Mouse (Mus musculus): Measurements from ENCODE around the gene Gm5678. TPM values are rescaled to one million over a fixed set of nuclear protein-coding genes. Genes with fewer than 3 reads are reported as not detected.

Gm5678 gene
- polyA plus RNA-seq, 1 experiment from 2014 or later: not detected

DNA sequence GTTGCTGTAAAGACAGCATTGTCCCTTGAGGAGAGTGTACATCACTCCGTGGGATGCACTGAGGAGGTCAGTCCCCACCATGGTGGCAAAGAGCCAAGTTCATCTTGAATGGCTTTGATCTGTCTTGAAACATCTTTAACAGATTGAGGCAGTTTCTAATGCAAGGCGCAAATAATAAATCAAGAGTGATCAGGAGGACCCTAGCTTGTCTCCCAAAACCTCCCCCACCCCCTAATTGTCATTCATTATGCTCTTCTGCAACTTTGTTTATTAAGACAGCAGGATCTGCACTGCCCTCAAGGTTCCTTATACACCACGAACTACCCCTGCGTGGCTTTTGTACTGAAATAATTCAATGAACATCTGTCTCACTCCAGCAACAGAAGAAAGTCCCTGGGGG lies 22.3 kb upstream of the Gm5678 start, which contains the start of gene Cbr1:
Cbr1 (plus strand) TSS at position 301 of the 400 bp plus-strand sequence.
- WGBS: 76% methylated on average over 4 of the region's 4 CpGs
- no peak for ATAC-seq
- peaks cover 3% of the 10 kb centered on the region for H3K4me1 ChIP-seq (replicated peaks; ENCODE audit: control insufficient read depth, insufficient read depth, low read length)
- peaks cover 6% of the 10 kb centered on the region; the same call in 1 of the 2 replicates for H3K36me3 ChIP-seq (ENCODE audit: control insufficient read depth, insufficient read depth)
- no peaks in the 10 kb centered on the region for H3K9me3 ChIP-seq (ENCODE audit: control insufficient read depth)
- H3K4me3 ChIP-seq (ENCODE audit: low read depth, low read length): peak within 1 kb of the TSS; percentile 42; the same call in 1 of the 2 replicates
- H3K27me3 ChIP-seq (replicated peaks; ENCODE audit: control insufficient read depth, insufficient read depth, low read length): no peaks in the 10 kb centered on the region
- no peak within 1 kb of the TSS for H3K9ac ChIP-seq (ENCODE audit: low read depth, low read length)
- H3K4me2 ChIP-seq (replicated peaks; ENCODE audit: low read depth): peak within 1 kb of the TSS; percentile 89
- no peak for TF ChIP-seq CTCF (IDR thresholded peaks at IDR 0.05; ENCODE audit: low read depth)
- H3K27ac ChIP-seq (ENCODE audit: low read depth, low read length): no peak within 1 kb of the TSS

DNA sequence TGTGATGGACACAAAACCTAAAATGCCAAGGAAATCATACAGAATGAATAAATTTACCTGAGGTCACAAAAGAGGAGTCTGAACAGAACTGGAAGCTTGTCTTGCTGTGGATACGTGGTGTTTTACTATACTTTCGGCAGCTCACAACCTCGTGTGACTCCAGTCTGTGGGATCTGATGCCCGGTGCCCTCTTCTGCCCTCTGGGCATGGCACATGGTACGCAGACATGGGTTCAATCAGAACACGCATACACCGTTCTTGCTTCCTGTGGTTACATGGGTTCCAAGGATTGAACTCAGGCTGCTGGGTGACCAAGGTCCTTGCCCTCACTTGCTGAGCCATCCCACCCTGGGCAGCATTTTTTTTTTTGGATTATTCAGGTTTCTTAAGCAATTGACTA lies 21.8 kb upstream of the Gm5678 start:
- Histone ChIP-seq H3K27me3 (replicated peaks; ENCODE audit: control insufficient read depth, insufficient read depth, low read length) (no peaks in the 10 kb centered on the region), H3K36me3 (ENCODE audit: control insufficient read depth, insufficient read depth) (peaks cover 7% of the 10 kb centered on the region; the same call in 1 of the 2 replicates), H3K4me1 (replicated peaks; ENCODE audit: control insufficient read depth, insufficient read depth, low read length) (peaks cover 3% of the 10 kb centered on the region), H3K4me2 (replicated peaks; ENCODE audit: low read depth) (no peak overlapping the region), H3K9ac (ENCODE audit: low read depth, low read length) (no peak overlapping the region), H3K27ac (ENCODE audit: low read depth, low read length) (no peak overlapping the region), H3K9me3 (ENCODE audit: control insufficient read depth) (no peaks in the 10 kb centered on the region), H3K4me3 (ENCODE audit: low read depth, low read length) (no peak overlapping the region)
- WGBS: 89% methylated on average over 7 of the region's 7 CpGs
- no peak for TF ChIP-seq CTCF (IDR thresholded peaks at IDR 0.05; ENCODE audit: low read depth)
- no peak for ATAC-seq

DNA sequence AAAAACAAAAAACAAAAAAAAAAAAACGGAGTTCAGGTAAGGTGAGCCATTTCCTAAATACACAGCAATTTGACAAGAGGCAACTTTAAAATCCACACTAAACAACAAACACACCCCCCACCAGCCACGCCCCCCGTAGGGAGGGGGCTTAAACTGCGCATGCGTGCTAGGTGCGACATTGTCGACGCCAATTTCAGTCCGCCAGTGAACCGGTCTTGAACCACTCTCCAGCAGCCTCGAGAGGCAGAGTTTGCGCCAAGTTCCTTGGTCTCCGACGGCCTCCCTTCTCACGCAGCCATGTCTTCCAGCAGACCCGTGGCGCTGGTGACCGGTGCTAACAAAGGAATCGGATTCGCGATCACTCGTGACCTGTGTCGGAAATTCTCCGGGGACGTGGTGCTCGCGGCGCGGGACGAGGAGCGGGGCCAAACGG lies 20.2 kb upstream of the Gm5678 start:
- Histone ChIP-seq H3K4me3 (ENCODE audit: low read depth, low read length) (peak overlapping the region; percentile 69), H3K4me1 (replicated peaks; ENCODE audit: control insufficient read depth, insufficient read depth, low read length) (peaks cover 3% of the 10 kb centered on the region), H3K9ac (ENCODE audit: low read depth, low read length) (peak overlapping the region; percentile 78), H3K27me3 (replicated peaks; ENCODE audit: control insufficient read depth, insufficient read depth, low read length) (no peaks in the 10 kb centered on the region), H3K36me3 (ENCODE audit: control insufficient read depth, insufficient read depth) (peaks cover 18% of the 10 kb centered on the region; the same call in 1 of the 2 replicates), H3K4me2 (replicated peaks; ENCODE audit: low read depth) (peak overlapping the region; percentile 90), H3K27ac (ENCODE audit: low read depth, low read length) (peak overlapping the region; percentile 94), H3K9me3 (ENCODE audit: control insufficient read depth) (no peaks in the 10 kb centered on the region)
- under 1% methylated on average over 32 of the region's 32 CpGs for WGBS
- peak; percentile 26; the same call in 1 of the 2 replicates for ATAC-seq
- 0 out of 2 replicates have a peak, but pooled peaks have one; percentile 17 for TF ChIP-seq CTCF (IDR thresholded peaks at IDR 0.05; ENCODE audit: low read depth)

DNA sequence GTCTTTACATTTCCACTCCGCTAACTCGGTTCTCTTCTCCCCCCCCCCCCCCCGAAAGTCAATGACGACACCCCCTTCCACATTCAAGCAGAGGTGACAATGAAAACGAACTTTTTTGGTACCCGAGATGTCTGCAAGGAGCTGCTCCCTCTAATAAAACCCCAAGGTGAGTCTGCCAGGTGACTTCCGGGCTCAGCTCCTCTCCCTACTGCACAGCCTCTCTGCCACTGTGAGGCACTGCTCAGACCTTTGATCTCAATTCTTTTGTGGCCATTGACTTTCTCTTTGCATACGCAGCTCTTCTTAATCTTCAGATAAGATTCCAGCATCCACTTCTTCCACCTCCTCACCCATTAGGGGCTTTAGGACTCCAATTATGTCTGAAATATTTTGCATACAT lies 19.2 kb upstream of the Gm5678 start:
- H3K36me3 ChIP-seq (ENCODE audit: control insufficient read depth, insufficient read depth): peaks cover 18% of the 10 kb centered on the region; the same call in 1 of the 2 replicates
- 0 out of 2 replicates have a peak overlapping the region, but pooled peaks have one; percentile 78 for H3K9ac ChIP-seq (ENCODE audit: low read depth, low read length)
- H3K4me2 ChIP-seq (replicated peaks; ENCODE audit: low read depth): peak overlapping the region; percentile 90
- 28% methylated on average over 7 of the region's 8 CpGs for WGBS
- peak; percentile 45 for TF ChIP-seq CTCF (IDR thresholded peaks at IDR 0.05; ENCODE audit: low read depth)
- H3K27ac ChIP-seq (ENCODE audit: low read depth, low read length): peak overlapping the region; percentile 94
- no peaks in the 10 kb centered on the region for H3K9me3 ChIP-seq (ENCODE audit: control insufficient read depth)
- no peaks in the 10 kb centered on the region for H3K27me3 ChIP-seq (replicated peaks; ENCODE audit: control insufficient read depth, insufficient read depth, low read length)
- peak overlapping the region; percentile 69 for H3K4me3 ChIP-seq (ENCODE audit: low read depth, low read length)
- peak; percentile 53 for ATAC-seq
- H3K4me1 ChIP-seq (replicated peaks; ENCODE audit: control insufficient read depth, insufficient read depth, low read length): peaks cover 3% of the 10 kb centered on the region

DNA sequence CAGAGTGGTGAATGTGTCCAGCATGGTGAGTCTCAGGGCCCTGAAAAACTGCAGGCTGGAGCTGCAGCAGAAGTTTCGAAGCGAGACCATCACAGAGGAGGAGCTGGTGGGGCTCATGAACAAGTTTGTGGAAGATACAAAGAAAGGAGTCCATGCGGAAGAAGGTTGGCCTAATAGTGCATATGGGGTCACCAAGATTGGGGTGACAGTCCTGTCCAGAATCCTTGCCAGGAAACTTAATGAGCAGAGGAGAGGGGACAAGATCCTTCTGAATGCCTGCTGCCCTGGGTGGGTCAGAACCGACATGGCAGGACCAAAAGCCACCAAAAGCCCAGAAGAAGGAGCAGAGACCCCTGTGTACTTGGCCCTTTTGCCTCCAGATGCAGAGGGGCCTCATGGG lies 18.1 kb upstream of the Gm5678 start:
- no peaks in the 10 kb centered on the region for H3K27me3 ChIP-seq (replicated peaks; ENCODE audit: control insufficient read depth, insufficient read depth, low read length)
- no peak overlapping the region for H3K9ac ChIP-seq (ENCODE audit: low read depth, low read length)
- peaks cover 3% of the 10 kb centered on the region; the same call in 1 of the 2 replicates for H3K4me1 ChIP-seq (replicated peaks; ENCODE audit: control insufficient read depth, insufficient read depth, low read length)
- ATAC-seq: no peak
- H3K27ac ChIP-seq (ENCODE audit: low read depth, low read length): no peak overlapping the region
- H3K4me3 ChIP-seq (ENCODE audit: low read depth, low read length): no peak overlapping the region
- no peaks in the 10 kb centered on the region for H3K9me3 ChIP-seq (ENCODE audit: control insufficient read depth)
- TF ChIP-seq CTCF (IDR thresholded peaks at IDR 0.05; ENCODE audit: low read depth): no peak
- 95% methylated on average over 4 of the region's 4 CpGs for WGBS
- peaks cover 18% of the 10 kb centered on the region; the same call in 1 of the 2 replicates for H3K36me3 ChIP-seq (ENCODE audit: control insufficient read depth, insufficient read depth)
- H3K4me2 ChIP-seq (replicated peaks; ENCODE audit: low read depth): 0 out of 2 replicates have a peak overlapping the region, but pooled peaks have one; percentile 90

DNA sequence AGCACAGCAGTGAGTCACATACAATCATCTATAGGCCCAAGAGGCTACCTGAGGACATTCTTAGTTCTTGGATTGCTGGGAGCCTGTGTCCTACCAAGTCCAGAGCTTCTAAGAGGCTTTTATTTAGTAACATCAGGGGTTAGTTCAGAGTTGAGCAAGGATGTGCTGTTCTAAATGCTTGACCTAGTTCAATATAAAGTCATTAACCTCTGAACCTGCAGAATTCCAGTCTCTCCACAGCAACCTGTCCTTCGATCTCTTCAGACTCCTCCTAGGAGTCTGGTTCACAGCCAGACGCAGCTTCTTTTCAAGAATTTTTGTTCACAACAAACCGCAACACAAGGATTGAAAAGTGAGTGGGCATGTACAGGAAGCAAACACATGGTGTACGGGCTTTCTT lies 16.9 kb upstream of the Gm5678 start:
- no peak overlapping the region for H3K9ac ChIP-seq (ENCODE audit: low read depth, low read length)
- H3K27ac ChIP-seq (ENCODE audit: low read depth, low read length): no peak overlapping the region
- H3K4me3 ChIP-seq (ENCODE audit: low read depth, low read length): no peak overlapping the region
- no peaks in the 10 kb centered on the region for H3K9me3 ChIP-seq (ENCODE audit: control insufficient read depth)
- peaks cover 3% of the 10 kb centered on the region; the same call in 1 of the 2 replicates for H3K4me1 ChIP-seq (replicated peaks; ENCODE audit: control insufficient read depth, insufficient read depth, low read length)
- 82% methylated on average over 4 of the region's 4 CpGs for WGBS
- H3K36me3 ChIP-seq (ENCODE audit: control insufficient read depth, insufficient read depth): peaks cover 18% of the 10 kb centered on the region; the same call in 1 of the 2 replicates
- ATAC-seq: no peak
- no peak for TF ChIP-seq CTCF (IDR thresholded peaks at IDR 0.05; ENCODE audit: low read depth)
- H3K27me3 ChIP-seq (replicated peaks; ENCODE audit: control insufficient read depth, insufficient read depth, low read length): no peaks in the 10 kb centered on the region
- H3K4me2 ChIP-seq (replicated peaks; ENCODE audit: low read depth): no peak overlapping the region
